Mouse (Mus musculus) thymus, adult 2 months (tissue): ENCODE measurements around the gene Gpr157.

ENCODE experiments used
- CTCF ChIP-seq: fragments of 200-500 bp; IDR thresholded peaks from 2 replicates; pipeline ENCODE4 v1.5.1; 2012; ENCODE audit warnings: mild to moderate bottlenecking, control low read depth, low read length, moderate library complexity, borderline replicate concordance; ENCODE audit not compliant: control insufficient read depth, poor library complexity, insufficient read depth; ENCODE audit errors: extremely low read depth
- POLR2A ChIP-seq: fragments of 200-500 bp; IDR thresholded peaks from 2 replicates; pipeline ENCODE4 v1.6.1; 2012; ENCODE audit warnings: mild to moderate bottlenecking, low read length, control low read depth, moderate library complexity; ENCODE audit not compliant: control insufficient read depth, poor library complexity, insufficient read depth; ENCODE audit errors: extremely low read depth

GRCm38 (mm10) chr4:150155301-150155700 is 68.1 kb downstream of the Gpr157 start:
- TF ChIP-seq CTCF (no peak), POLR2A (no peak)
